Mouse (Mus musculus) heart, embryonic 16.5 days (tissue): ENCODE measurements around the gene Fam90a1b. TPM values are rescaled to one million over a fixed set of nuclear protein-coding genes. Genes with fewer than 3 reads are reported as not detected.

ENCODE experiments used
- microRNA-seq: library from miRNA; unstranded; fragments of <30 nt; microRNA quantifications from one replicate; pipeline ENCODE4, GENCODE M21; 2017
- polyA plus RNA-seq: library from polyadenylated mRNA; unstranded; fragments of >200 nt; fragmentation: Nextera tagmentation; extraction: Ambion mirVana; gene quantifications from 2 replicates; pipeline ENCODE4 v1.2.1, GENCODE M21; 2015

The Fam90a1b gene
- polyA plus RNA-seq, 1 experiment from 2014 or later = not detected

Small RNA genes within 50 kb of the gene (microRNA-seq; reads per million reads assigned to microRNA genes)
- not detected for gene Gm44477

Other genes starting within 250 kb of the Fam90a1b start
- gene Zfx, start 243.1 kb downstream of the Fam90a1b start, polyA plus RNA-seq = 19.8 and 20.8 TPM in 2 replicates
- gene Eif2s3x, start 153.9 kb downstream of the Fam90a1b start, polyA plus RNA-seq = 51.4 and 58.2 TPM in 2 replicates
- 4.5 and 5.8 TPM in 2 replicates for gene Klhl15, start 132.2 kb downstream of the Fam90a1b start, polyA plus RNA-seq
- 186 and 233 TPM in 2 replicates for gene Apoo, start 340 bp upstream of the Fam90a1b start, polyA plus RNA-seq
- 370 and 386 TPM in 2 replicates for gene Maged1, start 175.4 kb upstream of the Fam90a1b start, polyA plus RNA-seq